Mouse (Mus musculus) kidney, adult 2 months (tissue): Measurements from ENCODE around the gene Dnpep.

Experiments used
- CTCF ChIP-seq: fragments of 200-500 bp; conservative IDR thresholded peaks from 2 replicates; pipeline ENCODE4 v1.5.1; 2011; ENCODE audit warnings: low read depth, mild to moderate bottlenecking, control low read depth, low read length, moderate library complexity, mixed read lengths; ENCODE audit not compliant: insufficient read depth, insufficient read length
- POLR2A ChIP-seq: fragments of 200-500 bp; IDR thresholded peaks from one replicate; pipeline ENCODE4 v1.6.1; 2011; ENCODE audit warnings: low read depth, low read length, control low read depth

DNA sequence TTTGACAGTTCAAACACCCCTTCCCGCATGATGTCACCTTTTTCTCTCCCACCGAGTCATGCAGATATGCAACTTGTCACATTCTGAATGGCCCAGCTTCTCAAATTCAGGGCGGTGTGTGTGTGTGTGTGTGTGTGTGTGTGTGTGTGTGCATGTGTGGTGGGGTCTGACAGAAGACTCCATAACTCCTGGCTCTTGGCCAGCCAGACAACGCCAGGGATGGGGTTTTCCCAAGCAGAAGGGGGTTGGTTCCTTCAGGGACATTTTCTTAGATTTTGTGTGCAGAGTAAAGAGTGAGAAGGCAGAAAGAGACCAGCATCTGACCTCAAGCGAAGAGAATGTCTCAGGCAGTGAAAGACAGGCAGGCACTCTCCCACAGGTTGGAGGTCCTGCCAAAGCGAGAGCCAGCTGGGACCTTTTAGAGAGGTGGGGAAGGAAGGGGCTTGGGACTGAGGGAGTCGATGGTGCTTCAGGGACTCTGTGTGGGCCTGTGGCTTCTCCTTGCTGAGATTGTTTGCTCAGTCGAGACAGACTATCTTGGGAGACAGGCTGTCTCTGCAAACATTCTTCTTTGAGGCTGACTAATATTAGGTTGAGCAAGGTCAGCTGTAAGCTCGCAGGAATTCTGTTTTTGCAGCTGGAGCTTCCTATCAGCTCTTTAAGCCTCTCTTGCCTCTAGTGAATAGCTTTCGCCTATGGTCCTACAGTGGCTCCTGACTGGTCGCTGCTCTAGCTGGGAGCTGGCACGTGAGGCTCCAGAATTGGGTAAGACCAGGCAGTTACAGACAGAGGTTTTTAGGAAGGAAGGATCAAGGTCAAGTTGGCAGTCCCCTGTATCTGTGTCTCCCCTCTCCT, 25.1 kb downstream of the Dnpep start:
- TF ChIP-seq CTCF (no peak), POLR2A (no peak)
